Mouse (Mus musculus) small intestine, adult 2 months (tissue): ENCODE data around the gene Uba3.

Experiments used
- CTCF ChIP-seq: fragments of 200-500 bp; IDR thresholded peaks from 2 replicates; pipeline ENCODE4 v1.5.1; 2012; ENCODE audit warnings: low read depth, mild to moderate bottlenecking, control low read depth, inconsistent platforms, low read length, moderate library complexity, mixed read lengths; ENCODE audit not compliant: insufficient replicate concordance, insufficient read length; ENCODE audit errors: extremely low read depth
- POLR2A ChIP-seq: fragments of 200-500 bp; IDR thresholded peaks from 2 replicates; pipeline ENCODE4 v1.6.1; 2012; ENCODE audit warnings: low read depth, mild to moderate bottlenecking, control low read depth, inconsistent platforms, low read length, moderate library complexity

GRCm38 (mm10) chr6:97222931-97223467, 17.6 kb upstream of the Uba3 start:
- TF ChIP-seq POLR2A (no peak), CTCF (no peak)
